Mouse (Mus musculus) adipocyte (in vitro differentiated cells): ENCODE results near the gene Mxra8.

Source experiments
- DNase-seq: peaks from one replicate; pipeline ENCODE4 v3.0.0-alpha.2; 2016; ENCODE audit warnings: low spot score

The Mxra8 gene

DNA sequence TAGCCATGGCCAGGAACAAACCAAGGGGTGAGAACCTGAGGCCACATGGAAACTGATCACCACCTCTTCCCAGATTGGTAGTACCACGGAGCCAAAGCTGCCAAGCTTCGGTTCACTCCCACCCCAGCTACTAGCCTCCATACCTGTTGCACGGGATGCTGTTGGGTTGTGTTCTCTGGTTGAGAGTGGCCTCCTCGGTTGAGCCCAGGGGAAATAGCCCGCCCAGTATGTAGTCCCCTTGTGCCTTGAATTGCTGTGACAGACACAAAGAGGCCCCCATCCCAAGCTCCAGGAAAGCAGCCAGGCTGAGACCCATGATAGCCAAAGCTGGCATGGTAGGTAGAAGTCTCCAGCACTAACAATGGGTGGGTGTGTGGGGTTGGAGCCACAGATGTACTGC lies 23.5 kb downstream of the Mxra8 start, which contains the start of gene Tas1r3:
Gene Tas1r3 (minus strand): TSS at position 362 of the 400 bp plus-strand sequence.
- no peak for DNase-seq

DNA sequence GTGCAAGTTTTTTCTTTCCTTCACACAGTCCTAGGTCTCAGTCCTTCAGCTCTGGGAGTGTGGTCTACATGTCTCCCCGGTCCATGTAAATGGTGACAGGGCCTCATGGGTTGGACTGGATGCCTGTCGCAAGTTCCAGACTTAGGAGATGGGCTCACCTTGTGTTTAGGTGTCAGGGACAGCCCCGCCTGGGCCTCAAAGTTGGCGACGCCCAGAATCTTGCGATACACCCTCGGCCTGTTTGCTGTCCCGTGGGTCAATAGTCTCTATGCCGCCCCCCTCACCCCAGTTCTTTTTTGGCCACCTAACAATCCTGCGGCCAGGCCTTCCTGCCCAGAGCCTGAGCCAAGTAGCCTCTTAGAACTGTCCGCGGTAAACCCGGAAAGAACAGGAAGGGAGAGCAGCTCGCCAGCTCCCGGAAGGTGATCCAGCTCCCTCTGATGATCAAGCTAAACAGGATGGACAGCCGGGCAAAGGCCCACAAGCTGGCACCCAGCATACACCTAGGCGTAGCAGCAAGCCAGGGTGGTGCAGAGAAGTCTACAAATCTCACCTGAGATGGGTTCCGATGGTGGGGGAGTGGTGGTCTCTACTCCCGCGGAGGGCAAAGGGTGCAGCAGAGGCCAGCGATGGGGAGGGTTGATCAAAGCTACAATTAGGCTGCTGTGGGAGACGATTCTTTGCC lies 29.3 kb downstream of the Mxra8 start:
- peak; percentile 49 for DNase-seq

DNA sequence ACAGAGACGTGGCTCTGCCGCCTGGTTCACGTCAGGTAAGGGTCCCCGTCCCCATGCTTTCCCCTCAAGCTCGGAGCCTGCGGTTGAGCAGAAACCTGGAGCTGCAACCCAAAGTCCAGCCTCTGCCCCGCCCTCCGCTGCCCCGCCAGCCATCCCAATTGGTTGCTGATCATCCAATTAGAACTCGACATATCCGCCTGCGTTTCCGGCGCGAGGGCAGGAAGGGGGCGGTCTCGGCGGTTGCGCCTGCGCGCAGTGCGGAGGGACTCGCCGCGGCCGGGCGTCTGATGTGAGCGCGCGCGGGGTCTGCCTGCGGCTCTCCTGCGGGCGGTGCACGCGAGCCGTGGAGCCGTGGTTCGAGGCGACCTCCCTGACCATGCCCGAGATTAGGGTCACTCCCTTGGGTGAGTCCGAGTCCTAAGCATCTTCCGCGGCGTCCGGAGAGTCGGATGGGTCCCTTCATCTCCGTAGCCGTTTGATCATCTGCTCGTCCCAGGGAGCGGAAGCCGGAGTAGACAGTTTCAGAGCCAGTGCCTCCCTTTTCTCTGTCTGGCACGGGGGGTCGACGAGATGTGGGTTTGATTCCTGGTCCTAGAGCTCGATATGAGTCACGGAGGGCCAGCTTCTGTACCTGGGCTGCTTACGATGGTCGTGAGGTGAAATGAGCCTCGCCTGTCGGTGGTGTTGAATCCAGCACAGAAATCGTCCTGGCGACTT lies 30.0 kb downstream of the Mxra8 start, which contains the start of the genes Cptp and Ints11:
Gene Cptp (minus strand): TSS at position 124 of the 717 bp plus-strand sequence.
Gene Ints11 (plus strand): TSS at position 230 of the 717 bp plus-strand sequence.
- peak; percentile 92 for DNase-seq

DNA sequence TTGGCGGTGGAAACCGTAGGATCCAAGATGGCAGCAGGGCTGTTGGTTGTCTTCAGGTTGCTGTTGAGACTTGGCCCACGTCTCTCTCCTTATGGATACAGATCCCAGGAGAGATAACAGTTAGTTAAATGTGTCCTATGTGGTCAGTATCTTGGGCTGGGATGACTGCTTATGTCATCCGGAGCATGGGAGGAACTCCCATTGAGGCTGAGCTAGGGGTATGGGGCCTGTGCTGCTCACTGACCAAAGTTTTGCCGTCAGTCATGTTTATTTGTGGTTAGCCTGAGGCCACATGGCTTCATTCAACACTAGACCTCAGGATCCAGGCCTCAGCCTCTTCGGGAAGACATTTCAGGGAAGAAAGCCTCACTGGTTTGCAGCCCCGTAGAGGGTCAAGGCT lies 31.9 kb downstream of the Mxra8 start:
- no peak for DNase-seq

DNA sequence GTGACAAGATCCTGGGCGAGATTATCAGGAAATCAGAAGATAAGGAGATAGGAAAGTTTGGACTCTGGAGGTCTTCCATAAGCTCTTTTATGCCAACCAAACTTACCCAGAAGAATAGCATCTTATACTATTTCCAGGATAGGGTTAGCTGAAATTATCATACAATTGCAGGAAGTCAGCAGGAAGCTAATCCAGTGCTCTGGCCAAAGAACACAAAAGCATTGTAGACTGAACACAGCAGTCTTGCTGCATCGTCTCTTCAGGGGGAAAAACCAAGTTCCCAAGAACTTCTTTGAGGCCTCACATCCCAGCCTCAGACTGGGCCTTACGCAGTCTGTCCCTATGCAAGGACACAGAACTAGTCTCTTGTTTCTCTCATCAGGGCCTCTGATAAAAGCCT lies 44.1 kb downstream of the Mxra8 start:
- no peak for DNase-seq

DNA sequence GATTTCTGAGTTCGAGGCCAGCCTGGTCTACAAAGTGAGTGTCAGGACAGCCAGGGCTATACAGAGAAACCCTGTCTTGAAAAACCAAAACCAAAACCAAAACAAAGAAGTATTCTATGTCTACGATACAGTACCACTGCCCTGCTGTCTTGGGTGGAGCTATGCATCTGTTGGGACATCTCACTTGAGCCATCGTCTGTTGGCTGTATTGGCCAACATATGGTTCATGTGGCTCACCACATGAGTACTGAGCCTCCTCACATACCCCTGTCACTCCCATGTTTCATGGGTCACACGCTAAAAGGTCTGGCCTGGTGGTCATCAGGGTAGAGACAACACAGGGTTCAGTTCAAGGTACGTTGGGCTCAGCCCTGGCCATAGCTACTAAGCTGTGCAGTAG lies 46.9 kb downstream of the Mxra8 start:
- no peak for DNase-seq

DNA sequence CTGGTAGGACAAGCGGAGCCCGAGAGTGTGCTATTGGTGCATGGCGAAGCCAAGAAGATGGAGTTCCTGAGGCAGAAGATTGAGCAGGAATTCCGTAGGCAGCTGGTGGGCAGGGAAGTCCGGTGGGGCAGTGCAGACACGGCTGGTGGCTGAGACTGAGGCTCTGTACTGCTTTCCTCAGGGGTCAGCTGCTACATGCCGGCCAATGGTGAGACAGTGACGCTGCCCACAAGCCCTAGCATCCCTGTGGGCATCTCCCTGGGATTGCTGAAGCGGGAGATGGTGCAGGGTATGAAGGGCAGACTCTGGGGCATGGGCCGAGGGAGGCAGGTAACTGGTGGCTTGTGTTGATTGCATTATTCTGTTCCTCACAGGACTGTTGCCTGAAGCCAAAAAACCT lies 48.2 kb downstream of the Mxra8 start:
- DNase-seq = no peak

DNA sequence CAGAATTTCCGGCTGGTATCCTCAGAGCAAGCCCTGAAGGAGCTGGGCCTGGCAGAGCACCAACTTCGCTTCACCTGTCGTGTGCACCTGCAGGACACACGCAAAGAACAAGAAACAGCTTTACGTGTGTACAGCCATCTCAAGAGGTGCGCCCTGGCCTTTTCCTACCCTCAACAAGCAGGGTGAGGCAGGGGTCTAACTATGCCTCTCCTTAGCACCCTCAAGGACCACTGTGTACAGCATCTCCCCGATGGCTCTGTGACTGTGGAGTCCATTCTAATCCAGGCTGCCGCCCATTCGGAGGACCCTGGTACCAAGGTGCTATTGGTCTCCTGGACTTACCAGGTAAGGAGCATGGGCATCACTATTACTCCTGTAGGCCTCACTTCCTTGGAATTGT lies 48.7 kb downstream of the Mxra8 start:
- no peak for DNase-seq

DNA sequence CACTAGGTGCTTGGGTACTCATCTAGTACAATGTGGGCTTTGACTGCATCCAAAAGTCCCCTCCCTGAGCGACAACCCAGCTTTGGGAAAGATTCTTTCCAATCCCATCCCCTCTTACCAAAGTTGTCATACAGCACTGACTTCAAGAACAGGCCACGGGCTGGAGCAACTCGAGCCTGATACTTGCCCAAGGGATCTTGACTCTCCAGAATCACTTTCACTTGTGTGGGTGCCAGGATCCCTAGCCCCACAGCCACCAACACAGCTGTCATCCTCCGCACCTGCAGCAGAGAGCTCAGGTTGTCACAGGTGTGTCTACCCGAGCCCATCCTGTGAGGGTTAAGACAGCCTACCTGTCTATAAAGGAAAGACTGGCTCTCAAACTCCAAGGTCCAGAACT lies 49.8 kb downstream of the Mxra8 start:
- DNase-seq = no peak

DNA sequence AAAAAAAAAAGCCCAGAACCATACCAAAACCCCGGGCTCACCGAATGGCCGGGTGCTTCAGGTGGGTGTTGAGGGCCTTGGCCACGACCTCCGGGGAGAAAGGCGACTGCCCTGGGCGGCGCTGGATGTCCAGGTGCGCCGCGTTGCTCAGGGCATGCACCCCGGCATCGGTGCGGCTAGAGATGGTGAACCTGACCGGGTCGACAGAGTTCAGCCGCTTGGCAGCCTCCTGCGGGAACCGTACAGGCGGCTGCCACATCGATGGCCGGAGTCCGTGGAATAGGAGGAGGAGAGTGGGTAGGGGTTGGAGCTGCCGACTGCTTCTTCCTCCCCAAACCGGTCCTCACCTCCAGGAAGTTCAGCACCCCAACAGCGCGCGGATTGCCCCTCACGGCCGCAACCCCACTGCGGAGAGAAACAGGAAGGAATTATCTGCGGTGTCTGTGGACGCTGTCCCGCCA lies 51.6 kb downstream of the Mxra8 start:
- no peak for DNase-seq

DNA sequence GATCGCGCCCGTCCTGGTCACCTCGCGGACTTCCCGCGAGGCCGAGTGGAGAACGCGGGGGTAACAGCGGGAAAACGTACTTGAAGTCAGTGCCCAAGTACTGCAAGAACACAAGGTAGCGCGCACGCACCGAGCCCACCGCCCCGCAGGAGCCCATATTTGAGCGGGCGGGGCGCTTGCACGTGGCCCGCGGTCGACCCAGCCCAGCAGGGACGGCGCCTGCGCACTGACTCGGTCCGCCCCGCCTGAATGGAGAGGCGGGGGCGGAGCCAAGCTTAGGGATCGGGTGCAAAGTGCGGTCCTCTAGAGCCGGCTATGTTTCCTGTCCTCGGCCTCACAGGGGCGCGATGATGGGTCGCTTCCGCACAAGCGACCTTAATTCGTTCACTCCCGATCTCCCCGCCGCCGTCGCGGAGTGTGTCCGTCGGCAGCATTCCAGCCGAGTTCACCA lies 52.1 kb downstream of the Mxra8 start, which contains the start of the genes Pusl1 and Acap3:
Gene Pusl1 (minus strand): TSS at position 231 of the 451 bp plus-strand sequence.
Gene Acap3 (plus strand): TSS at position 272 of the 451 bp plus-strand sequence.
- DNase-seq = peak; percentile 92

DNA sequence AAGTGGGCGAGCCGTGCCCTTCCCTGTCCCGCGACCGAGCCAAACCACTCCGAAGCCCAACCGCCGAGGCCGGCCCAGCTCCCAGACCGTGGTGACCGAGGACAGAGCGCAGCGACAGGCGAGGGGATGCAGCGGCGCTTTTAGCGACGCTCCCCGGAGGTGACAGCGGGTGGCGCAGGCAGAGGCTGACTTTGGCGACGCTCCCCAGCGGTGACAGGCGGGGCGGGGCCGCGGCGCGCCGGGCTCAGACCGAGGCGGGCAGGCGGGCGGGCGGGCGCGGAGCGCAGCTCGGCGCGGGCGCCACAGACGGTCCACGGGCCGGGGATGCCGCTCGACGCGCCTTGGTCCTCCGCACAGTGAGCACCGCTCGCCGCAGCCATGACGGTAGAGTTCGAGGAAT lies 52.5 kb downstream of the Mxra8 start:
- peak; percentile 79 for DNase-seq

DNA sequence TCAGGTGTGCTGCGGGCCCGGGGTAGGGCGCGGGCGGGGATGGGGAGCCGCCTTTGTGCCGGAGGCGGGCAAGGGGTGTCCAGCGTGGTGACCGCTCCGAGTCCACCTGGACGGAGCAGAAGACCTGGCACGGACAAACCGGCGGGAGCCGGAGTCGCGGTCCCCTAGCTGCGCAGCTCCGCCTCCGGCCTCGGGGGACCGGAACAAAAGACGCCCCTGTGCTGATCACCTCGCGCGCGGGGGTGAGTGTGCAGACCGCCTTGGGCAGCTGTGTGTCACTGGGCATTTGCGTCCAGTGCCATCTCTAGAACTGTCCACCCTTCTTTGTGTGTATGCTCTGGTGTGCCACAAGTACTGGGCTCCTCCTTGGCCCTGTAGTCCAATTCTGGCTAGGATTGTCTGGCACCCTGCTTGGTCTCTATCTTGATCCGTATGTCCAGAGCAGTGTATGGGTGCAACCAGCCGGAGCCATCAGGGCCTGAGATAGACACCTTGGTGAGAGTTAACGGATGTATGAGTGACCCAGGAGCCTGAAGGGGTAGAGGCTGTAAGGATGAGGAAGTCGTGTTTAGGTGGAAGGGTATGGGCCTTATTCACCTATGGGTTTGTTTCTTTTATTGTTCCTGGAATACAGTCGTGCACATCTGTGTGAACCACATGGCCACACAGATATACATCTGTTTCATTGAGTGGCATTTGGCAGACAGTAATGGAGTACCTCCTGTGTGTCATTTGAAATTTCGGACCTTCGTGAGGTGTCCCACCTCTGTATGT lies 53.1 kb downstream of the Mxra8 start:
- peak; percentile 48 for DNase-seq

DNA sequence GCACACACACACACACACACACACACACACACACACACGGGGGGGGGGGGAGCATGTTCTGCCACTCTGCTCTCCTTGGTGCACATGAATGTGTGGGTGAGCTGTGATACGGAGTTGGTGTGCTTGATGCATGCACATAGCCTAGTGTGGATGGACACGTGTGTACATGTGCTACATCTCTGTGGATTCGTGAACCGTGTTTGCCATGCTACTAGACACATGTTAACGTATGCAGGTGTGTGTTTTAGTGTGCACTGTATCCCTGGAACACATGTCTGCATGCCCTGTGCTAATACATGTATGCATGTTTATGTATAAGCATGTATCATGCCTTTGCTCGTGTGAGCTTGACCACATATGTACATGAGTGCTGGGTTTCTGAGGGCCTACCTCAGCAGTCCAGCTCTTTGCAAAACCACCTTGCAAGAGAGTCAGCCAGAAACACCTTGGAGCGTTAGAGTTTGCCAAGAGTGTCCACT lies 53.8 kb downstream of the Mxra8 start:
- no peak for DNase-seq
